Mouse (Mus musculus) lung, adult 18-20 months (tissue): Measurements from ENCODE around the gene Trim14.
"Not testable (repeated sequence)": the region's sequence is repeated elsewhere in the genome, so short reads cannot be mapped to it uniquely, and the experiment has no call there.

ENCODE experiments used
- DNase-seq, 2 experiments: peaks; one replicate each; pipeline ENCODE4 v3.0.0; 2022; ENCODE audit warnings: mixed read lengths in 2 of 2

Trim14 gene

DNA sequence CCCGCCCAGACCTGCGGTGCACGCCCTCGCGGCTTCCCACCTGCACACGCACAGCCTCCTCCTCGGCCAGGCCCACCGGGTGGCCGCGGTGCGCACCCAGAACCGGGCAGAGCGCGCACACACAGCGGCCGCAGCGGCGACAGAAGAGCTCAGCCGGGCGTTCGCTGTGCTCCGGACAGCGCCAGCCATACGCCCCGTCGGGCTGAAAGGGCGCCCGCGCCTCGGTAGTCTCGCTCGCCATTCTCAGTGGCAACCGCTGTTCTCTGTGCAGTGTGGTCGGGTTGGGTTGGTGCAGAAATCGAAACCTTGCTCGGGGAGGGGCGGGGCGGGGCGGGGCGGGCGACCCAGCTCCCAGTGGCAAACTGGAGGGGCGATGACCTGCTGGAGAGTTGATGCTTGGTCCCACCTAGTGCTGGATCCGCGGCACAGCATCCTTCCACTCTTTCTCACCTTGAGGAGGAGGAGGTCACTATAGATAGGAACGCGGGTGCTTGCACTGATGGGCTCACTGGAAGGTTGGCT lies at the start of gene Trim14:
Trim14 (minus strand) TSS at position 302 of the 522 bp plus-strand sequence.
- DNase-seq, result peak; percentile 65 to 72

DNA sequence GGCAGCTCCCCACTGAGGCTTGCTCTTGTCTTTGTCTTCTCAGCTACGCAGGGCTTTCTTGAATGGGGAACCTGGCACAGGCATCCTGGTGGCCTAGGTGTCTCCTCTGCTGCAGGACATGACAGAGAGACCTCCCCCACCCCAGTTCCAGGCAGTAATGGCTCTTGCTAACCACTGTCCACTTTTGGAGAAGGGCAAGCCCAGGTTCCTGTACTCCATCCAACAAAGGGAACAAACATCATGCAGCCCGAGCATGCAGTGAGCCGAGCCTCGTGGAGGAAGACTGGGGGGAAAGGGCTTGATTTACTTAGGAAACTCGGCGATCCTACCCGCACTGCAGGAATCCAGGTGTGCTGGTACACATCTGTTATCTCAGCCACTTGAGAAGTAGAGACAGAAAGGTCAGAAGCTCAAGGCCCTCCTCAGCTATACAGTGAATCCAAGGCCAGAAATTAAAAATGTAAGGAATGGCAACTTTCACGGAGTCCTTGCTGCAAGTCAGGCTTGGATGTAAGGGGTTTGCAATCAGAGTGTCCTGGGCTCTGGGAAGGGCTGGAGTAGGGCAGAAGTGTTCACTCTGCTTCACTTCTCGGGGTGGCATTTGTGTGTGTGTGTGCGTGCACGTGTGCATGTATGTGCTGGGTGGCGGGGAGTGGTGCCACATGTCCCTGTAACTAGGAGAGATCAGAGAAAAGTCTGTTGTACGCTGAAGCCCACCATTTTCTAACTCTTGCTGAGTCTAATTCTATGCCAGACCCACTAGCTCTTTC lies 49.3 kb upstream of the Trim14 start:
- DNase-seq, result no peak

DNA sequence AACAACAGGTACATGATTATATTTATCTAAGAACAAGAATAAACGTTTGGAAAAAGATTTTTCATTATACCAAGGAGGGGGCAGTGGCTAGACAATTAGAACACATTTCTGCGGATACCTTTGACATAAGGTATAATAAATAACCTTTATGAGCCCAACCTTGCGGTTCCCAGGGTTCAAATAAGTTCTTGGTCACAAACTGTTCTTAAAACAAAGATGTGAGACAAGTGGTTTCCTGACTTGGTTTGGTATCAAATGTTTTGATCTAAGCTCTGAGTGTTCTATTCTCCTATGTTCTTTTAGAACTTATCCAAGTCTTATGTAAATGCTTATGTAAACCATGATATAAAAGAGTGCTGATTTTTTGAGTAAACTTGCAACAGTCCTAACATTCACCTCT lies 48.6 kb upstream of the Trim14 start:
- not testable (repeated sequence) for DNase-seq

DNA sequence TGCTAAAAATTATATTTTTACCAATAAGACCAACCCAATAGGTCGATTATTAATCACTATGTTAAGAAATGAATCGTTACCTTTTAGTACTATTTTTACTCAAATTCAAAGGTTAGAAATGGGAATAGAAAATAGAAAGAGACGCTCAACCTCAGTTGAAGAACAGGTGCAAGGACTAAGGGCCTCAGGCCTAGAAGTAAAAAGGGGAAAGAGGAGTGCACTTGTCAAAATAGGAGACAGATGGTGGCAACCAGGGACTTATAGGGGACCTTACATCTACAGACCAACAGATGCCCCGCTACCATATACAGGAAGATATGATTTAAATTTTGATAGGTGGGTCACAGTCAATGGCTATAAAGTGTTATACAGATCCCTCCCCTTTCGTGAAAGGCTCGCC lies 48.1 kb upstream of the Trim14 start:
- not testable (repeated sequence) for DNase-seq

DNA sequence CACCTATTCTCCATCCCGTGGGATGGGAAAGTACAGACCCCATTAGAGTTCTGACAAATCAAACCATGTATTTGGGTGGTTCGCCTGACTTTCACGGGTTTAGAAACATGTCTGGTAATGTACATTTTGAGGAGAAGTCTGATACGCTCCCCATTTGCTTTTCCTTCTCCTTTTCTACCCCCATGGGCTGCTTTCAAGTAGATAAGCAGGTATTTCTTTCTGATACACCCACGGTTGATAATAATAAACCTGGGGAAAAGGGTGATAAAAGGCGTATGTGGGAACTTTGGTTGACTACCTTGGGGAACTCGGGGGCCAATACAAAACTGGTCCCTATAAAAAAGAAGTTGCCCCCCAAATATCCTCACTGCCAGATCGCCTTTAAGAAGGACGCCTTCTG lies 46.1 kb upstream of the Trim14 start:
- not testable (repeated sequence) for DNase-seq

DNA sequence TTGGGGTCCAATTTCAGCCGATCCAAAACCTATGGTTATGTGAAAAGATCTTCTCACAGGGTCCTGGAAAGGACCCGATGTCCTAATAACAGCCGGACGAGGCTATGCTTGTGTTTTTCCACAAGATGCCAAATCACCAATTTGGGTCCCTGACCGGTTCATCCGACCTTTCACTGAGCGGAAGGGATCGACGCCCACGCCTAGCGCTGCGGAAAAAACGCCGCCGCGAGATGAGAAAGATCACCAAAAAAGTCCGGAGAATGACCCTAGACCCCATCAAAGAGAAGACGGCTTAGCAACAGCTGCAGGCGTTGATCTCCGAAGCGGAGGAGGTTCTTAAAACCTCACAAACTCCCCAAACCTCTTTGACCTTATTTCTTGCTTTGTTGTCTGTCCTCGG lies 45.6 kb upstream of the Trim14 start:
- not testable (repeated sequence) for DNase-seq

DNA sequence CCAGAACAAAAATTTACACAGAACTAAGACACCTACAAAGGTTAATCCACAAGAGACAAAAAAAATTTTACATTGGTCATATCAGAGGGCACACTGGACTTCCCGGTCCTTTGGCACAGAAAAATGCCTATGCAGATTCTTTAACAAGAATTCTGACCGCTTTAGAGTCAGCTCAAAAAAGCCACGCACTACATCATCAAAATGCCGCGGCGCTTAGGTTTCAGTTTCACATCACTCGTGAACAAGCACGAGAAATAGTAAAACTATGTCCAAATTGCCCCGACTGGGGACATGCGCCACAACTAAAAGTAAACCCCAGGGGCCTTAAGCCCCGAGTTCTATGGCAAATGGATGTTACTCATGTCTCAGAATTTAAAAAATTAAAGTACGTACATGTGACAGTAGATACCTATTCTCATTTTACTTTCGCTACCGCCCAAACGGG lies 44.9 kb upstream of the Trim14 start:
- DNase-seq, result not testable (repeated sequence)

DNA sequence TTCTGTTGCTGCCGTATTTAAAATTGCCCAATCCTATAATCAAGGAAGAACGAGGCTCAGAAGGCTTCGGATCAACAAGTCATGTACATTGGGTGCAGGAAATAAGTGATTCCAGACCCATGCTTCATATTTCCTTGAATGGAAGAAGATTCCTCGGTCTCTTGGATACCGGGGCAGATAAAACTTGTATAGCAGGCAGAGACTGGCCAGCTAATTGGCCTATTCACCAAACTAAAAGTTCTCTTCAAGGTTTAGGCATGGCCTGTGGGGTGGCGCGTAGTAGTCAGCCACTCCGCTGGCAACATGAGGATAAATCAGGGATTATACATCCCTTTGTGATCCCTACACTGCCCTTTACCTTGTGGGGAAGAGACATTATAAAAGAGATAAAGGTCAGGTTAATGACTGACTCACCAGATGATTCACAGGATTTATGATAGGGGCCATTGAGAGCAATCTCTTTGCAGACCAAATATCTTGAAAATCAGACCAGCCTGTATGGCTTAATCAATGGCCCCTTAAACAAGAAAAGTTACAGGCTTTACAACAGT lies 42.9 kb upstream of the Trim14 start:
- DNase-seq, result not testable (repeated sequence)

DNA sequence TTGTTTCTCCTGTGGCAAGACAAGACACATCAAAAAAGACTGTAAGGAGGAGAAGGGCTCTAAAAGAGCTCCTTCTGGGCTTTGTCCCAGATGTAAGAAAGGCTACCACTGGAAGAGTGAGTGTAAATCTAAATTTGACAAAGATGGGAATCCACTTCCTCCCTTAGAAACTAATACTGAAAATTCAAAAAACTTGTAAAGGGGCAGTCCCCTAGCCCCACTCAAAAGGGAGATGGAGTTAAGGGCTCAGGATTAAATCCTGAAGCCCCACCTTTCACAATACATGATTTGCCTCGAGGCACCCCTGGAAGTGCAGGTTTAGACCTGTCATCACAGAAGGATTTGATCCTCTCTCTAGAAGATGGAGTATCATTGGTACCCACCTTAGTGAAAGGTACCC lies 42.3 kb upstream of the Trim14 start:
- no peak for DNase-seq

DNA sequence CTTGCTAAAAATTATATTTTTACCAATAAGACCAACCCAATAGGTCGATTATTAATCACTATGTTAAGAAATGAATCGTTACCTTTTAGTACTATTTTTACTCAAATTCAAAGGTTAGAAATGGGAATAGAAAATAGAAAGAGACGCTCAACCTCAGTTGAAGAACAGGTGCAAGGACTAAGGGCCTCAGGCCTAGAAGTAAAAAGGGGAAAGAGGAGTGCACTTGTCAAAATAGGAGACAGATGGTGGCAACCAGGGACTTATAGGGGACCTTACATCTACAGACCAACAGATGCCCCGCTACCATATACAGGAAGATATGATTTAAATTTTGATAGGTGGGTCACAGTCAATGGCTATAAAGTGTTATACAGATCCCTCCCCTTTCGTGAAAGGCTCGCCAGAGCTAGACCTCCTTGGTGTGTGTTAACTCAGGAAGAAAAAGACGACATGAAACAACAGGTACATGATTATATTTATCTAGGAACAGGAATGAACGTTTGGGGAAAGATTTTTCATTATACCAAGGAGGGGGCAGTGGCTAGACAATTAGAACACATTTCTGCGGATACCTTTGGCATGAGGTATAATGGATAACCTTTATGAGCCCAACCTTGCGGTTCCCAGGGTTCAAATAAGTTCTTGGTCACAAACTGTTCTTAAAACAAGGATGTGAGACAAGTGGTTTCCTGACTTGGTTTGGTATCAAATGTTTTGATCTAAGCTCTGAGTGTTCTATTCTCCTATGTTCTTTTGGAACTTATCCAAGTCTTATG lies 39.8 kb upstream of the Trim14 start:
- not testable (repeated sequence) for DNase-seq

DNA sequence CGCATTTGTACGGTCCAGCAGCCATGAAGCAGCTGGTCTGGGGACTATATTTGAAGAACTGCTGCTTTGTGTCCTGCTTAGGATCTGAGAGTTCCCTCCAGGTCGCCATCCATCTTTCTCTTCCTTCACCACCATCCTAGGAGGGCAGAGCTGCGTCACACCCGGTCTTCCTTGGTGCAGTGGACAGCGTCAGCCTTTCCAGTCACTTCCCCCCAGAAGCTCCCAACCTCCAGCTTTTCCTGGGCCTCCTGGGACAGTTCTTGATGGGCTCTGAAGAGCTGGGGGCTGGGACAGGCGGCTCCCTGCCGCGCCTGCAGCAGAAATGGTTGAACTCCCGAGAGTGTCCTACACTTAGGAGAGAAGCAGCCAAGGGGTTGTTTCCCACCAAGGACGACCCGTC lies 38.9 kb upstream of the Trim14 start:
- DNase-seq, result no peak

DNA sequence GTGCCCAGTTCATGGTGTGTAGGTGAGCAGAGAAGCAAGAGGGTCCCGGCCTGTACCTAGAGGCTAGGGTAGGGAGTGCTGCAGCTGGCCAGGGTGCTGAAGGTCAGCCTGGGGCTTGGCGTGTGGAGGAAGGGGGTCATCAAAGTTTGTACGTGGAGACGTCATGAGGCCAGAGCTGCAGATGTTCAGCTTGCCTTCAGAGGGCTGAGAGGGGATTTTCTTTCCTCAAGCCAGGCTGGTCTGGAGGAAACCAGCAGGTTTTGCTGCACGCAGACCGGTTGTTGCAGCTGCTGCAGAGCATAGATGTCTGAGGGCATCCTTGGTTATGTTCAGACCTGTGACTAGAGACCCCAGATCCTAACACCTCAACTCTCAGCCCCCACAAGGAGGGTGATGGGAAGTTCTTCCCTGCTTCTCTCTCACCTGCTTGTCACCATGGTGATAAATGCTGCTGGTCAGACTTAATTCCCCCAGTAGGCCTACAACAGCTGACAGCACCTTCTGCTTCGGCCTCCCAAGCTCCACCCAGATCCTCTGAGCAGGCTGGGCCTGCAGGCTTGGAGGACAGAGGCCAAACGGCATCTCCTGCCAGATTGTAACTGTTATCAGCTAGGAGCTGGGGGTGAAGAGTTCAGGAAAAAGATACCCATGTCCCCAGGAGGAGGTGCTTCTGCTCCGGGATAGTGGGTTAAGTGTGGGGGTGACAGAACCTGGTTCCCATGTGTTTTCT lies 38.2 kb upstream of the Trim14 start:
- DNase-seq, result no peak

DNA sequence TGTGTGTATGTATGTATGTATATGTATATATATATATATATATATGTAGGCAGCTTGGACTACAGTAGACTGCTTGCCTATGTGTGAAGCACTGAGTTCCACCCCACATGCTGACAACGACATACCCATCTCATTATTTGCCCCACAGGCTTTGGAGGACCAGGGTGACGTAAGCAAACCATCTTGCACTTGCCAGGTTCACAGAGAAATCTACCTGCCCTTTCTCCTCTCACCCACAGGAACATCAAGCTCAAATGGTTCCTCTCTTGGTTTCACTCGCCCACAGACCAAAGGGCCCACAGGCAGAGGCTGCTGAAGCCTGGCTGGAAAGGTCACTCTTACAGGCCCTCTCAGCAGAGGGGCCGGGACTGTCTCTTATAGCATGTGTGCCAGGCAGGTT lies 36.7 kb upstream of the Trim14 start:
- DNase-seq, result no peak

DNA sequence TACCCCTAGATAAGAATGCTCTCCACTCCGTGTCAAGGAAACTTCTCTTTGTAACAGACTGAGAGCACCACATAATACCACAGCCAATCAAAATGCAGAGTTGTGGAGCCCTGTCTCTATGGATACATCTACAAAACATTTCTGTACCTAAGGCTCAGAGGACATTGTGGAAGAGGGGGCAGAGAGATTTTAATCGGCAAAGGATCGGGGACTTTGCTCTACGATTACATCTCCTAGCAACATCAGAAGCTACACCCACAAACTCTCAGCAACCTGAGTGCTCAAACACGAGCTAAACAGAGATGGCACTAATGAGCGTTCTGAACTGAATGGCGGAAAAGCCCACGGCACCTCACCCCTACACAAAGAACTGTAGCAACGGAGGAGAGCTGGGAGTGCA lies 35.8 kb upstream of the Trim14 start:
- no peak for DNase-seq

DNA sequence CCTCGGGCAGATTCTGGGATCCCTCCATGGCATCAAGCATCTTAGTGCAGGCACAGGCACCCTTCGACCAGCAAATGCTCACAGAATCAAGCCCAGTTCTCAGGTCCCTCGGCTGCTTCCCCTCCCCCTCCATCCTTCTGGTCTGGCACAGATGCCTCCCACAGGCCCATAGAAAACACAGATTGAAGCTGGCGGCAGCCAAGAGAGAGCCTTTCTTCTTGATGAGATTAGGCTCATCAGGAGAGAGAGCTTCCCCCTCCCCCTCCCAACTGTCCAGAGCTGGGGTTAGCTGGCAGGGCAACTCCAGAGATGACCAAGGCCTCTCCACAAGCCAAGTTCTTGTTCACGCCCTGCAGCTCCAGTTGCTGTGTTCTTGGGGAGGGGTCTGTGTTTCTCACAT lies 33.7 kb upstream of the Trim14 start:
- no peak for DNase-seq

DNA sequence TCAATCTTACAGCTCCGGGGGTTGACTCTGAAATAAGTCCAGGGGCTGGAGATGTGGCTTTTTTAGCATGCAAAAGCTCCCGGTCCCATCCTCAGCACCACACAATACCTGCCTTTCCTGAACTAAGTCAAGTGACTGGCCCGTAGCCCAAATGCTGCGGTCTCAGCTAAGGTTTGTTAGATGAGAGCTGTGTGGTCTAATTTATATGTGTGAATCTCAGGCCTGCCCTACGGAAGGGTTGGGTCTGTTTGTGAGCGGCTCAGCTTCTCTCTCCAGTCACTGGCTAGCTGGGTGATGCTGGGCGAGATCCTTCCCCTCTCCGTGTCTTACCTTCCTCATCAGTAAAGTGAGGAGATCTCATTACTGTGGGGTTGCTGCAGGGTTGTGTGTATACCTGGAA lies 32.2 kb upstream of the Trim14 start:
- no peak for DNase-seq

DNA sequence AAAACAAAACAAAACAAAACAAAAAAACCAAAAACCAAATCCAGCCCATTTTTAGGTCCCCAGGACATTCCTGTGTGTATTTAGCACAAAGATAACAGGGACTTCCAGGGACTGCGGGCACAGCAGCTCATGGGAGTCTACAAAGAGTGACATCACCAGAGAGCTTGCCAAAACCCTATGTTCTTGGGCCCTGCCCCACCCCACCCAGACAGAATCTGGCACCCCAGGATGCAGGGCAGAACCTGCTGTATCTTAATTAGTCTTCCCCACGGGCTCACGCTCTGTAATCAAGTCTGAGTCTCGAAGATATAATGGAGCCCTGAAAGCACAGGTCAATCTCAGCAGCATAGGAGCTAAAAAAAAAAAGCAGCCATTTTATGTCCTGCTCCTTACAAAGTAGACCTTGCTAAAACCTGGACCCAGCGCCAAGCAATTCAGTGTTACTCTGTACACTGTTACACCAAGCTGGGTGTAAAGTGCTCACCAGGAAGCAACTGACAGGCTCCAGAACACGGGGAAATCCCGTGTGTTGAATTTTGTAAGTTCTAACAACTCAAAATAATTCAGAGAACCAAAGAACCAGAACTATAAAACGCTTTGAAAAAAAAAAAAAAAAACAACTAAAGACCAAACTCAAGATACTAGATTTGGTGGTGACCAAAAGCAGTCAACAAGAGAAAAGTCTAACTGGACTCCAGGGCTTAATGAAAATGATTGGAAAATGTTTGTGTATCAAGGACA lies 31.2 kb upstream of the Trim14 start:
- no peak for DNase-seq

DNA sequence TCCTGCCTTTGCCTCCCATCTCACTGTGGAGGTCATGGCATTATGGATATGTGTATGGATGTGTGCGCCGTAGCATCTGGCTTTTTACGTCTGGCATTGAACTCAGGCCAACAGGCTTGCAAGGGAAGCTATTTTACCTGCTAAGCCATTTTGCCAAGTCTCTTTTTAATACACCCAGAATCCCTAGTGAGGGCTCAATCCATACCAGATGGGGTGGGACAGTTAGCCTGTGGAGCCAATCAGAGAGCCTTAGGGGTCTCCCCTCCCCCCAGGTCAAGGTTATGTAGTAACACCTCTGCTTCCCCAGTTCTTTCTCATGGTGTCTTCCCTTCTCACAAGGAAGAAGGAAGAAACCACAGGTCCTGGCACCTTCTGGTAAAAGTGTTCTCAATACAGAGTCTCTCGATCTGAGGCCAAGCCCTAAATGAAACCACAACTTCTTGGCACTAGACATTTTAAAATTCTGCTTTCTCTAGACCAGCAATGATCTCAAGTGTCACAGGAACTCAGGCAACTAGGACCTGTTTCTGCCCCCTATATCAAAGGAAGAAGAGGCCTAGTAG lies 29.5 kb upstream of the Trim14 start:
- DNase-seq, result peak in 1 of 2 experiments; percentile 24

DNA sequence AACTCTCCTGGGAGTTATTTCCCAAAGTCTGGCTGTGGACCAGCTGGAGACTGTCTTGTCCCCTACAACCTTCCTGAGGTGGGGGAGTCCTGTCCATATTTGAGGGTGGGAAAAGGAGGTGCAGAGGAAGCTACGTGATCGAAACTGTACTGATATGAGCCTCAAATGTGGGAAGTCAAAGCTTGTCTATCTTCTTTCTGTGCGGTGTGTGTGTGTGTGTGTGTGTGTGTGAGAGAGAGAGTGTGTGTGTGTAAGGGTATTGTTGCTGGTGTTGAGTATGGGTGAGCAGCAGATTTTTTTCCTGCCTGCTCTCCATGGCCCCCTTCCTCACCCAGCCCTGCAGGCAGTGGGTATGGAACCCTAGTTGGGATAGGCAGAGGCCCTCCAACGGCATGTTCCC lies 28.3 kb upstream of the Trim14 start:
- no peak for DNase-seq

DNA sequence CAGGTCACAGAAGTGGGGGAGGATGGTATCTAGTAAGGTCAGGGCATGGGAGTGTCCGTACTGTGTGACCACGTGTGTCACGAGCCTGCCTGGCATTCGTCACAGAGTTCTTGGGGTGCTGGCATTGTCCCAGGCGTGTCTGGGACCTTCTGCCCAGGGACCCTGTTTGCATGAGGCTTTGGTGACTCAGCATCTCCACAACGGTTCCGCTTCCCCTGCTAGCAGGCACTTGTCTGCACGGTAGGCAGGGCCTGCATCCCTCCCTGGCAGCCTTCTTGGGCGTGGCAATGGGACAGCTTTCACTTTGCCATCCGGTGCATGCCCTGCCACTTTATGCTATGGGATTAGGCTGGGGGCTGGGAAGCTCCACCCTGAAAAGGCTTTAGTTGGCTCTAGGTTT lies 27.9 kb upstream of the Trim14 start:
- DNase-seq, result peak; percentile 78 to 80

DNA sequence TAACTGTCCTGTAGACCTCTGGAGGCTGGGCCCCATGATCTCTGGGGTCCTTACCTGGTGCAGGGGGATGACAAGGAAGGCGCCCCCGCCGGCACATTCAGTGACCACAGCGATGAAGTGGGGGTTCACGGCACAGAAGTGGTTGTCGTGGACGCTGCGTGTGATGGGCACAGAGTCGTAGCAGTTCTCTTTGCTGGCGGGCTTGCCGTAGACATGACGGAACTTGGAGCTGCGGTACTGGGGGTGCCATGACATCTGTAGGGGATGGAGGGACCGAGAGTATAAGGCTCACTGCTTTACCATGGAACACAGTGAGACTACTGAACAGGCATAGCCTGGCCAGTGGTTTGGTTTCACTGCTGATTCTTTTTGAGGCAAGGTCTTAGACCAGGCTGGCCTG lies 26.9 kb upstream of the Trim14 start:
- DNase-seq, result no peak

DNA sequence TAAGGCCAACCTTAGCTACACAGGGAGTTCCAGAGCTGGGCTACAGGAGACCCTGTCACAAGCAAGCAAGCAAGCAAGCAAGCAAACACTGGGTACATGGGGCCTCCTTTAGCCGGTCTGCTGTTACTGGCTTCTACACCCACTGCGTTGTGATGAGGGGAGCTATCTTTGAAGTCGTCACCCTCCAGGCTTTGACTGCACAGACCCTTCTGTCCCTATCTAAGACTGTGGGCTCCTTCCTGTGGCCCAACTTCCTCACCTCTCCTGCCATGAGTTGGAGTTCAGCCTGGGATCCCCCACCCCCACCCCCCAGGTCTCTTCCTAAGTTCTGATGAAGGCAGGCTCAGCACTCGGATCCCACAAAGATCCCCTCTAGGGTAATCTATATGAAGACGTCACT lies 26.1 kb upstream of the Trim14 start:
- no peak for DNase-seq
